Mouse (Mus musculus): ENCODE results near the gene Eci1.

DNA sequence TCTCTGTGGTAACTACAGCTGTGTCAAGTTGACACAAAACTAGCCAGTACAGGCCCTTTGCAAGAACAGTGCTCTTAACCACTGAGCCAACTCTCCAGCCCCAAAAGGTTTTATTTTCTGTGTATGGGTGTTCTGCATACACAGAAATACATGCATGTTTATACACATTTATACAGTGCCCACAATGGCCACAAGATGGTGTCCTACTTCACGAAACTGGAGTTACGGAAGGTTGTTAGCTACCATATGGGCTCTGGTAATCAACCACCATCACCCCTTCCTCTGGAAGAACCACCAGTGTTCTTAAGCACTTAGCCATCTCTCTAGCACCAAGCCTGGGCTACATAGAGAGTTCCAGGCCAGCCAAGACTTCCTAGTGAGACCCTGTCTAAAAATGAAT is 35.1 kb downstream of the Eci1 start:
- TF ChIP-seq CTCF (IDR thresholded peaks at IDR 0.05; ENCODE audit: extremely low read depth, insufficient read depth, insufficient read length, insufficient replicate concordance) (no peak), POLR2A (IDR thresholded peaks at IDR 0.05; ENCODE audit: low read depth, low read length) (no peak)

Measured in spleen, adult 2 months (tissue).